In the genomic region with DNA sequence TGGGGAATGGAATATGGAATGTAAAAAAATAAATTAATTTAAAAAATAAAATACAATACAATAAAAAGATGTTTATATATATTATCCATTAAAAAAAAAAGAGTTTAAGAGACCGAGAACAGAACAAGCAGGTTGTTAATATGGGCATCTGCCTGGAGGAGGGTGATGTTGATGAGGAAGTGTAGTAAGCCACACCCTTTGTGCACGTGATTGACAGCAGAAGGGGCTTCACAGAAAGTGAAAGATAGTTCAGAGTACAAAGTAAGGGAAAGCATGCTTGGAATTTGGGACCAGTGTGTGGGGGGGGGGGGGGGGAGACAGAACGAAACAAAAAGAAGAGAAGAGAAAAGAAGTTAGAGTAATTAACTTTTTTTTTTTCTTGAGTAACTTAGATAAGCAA, we compare ENCODE assay signal across 27 mouse cellular contexts.
"Had no signal": no experiment of that assay in that cellular context is flagged by ENCODE, and none has a peak within 500 bp of the region (broad histone marks: within the 10 kb centered on the region; RNA-seq: fewer than 3 reads in every experiment).

No protein-coding gene starts in this region.

- H3K9me3 ChIP-seq: limb, embryonic 10.5 days; limb, embryonic 13.5 days; liver, embryonic 12.5 days; liver, embryonic 15.5 days; lung, embryonic 15.5 days; midbrain, embryonic 10.5 days; midbrain, embryonic 13.5 days had no signal

- H3K4me2 ChIP-seq: limb, embryonic 13.5 days; liver, embryonic 12.5 days; liver, embryonic 15.5 days; lung, embryonic 15.5 days; midbrain, embryonic 13.5 days; neural tube, embryonic 13.5 days had no signal

- H3K4me3 ChIP-seq: limb, embryonic 10.5 days; limb, embryonic 13.5 days; liver, embryonic 12.5 days; liver, embryonic 15.5 days; lung, embryonic 15.5 days; megakaryocyte, embryonic 14.5 days; midbrain, embryonic 10.5 days; midbrain, embryonic 13.5 days; myocyte; neural tube, embryonic 13.5 days had no signal

- ATAC-seq: liver, embryonic 12.5 days; midbrain, embryonic 13.5 days; midbrain, embryonic 16.5 days had no signal

- H3K9ac ChIP-seq: limb, embryonic 13.5 days; liver, embryonic 12.5 days; liver, embryonic 15.5 days; lung, embryonic 15.5 days; midbrain, embryonic 13.5 days; neural tube, embryonic 13.5 days had no signal

- DNase-seq: kidney, adult 18-20 months; kidney, adult 9 months; kidney, postnatal 14 days; kidney, postnatal 4 days; layer of hippocampus, adult 9-11 months; liver; lung, adult 18-20 months; lung, postnatal 14 days; right cerebral cortex, adult 18-20 months; right cerebral cortex, postnatal 14 days; right cerebral cortex, postnatal 4 days; thymus, adult 2 months; thymus, postnatal 14 days; thymus, postnatal 4 days had no signal

- H3K4me1 ChIP-seq: limb, embryonic 10.5 days; limb, embryonic 13.5 days; liver, embryonic 12.5 days; liver, embryonic 15.5 days; lung, embryonic 15.5 days; megakaryocyte, embryonic 14.5 days; midbrain, embryonic 10.5 days; midbrain, embryonic 13.5 days; neural tube, embryonic 13.5 days had no signal

- H3K36me3 ChIP-seq: limb, embryonic 10.5 days; limb, embryonic 13.5 days; liver, embryonic 12.5 days; liver, embryonic 15.5 days; lung, embryonic 15.5 days; midbrain, embryonic 10.5 days; midbrain, embryonic 13.5 days; neural tube, embryonic 13.5 days had no signal

- H3K27me3 ChIP-seq: limb, embryonic 13.5 days; liver, embryonic 12.5 days; liver, embryonic 15.5 days; lung, embryonic 15.5 days; megakaryocyte, embryonic 14.5 days; midbrain, embryonic 13.5 days; neural tube, embryonic 13.5 days had no signal

- H3K27ac ChIP-seq: limb, embryonic 10.5 days; limb, embryonic 13.5 days; liver, embryonic 12.5 days; liver, embryonic 15.5 days; lung, embryonic 15.5 days; macrophage; midbrain, embryonic 10.5 days; midbrain, embryonic 13.5 days; neural tube, embryonic 13.5 days; stomach, postnatal 0 days had no signal
